Mouse (Mus musculus): Measurements from ENCODE around the gene Kif5a.

DNA sequence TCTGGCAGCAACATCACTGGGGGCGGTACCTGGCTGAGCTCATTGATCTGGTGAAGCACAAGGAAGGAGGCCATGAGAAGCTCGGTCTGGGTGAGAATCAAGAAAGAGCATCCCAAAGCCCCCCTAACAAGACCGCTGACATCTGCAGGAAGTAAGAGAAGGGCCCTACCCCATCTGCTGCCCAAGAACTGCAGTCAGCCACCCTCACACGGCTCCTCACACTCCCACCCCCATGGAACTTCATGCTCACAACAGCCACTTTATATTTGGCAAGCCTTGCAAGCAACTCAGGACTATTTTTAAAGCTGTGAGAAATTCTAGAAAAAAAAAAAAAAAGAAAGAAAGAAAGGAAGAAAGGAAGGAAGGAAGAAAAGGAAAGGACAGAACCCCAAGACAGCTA lies 54.2 kb downstream of the Kif5a start:
- TF ChIP-seq EP300 (IDR thresholded peaks at IDR 0.05; ENCODE audit: insufficient read depth, low read depth, low read length): no peak
- no peak for TF ChIP-seq CTCF (IDR thresholded peaks at IDR 0.05)
